Mouse (Mus musculus): ENCODE data around the gene Ccdc153. TPM values are rescaled to one million over a fixed set of nuclear protein-coding genes. Genes with fewer than 3 reads are reported as not detected.

Gene Ccdc153
- total RNA-seq, 2 experiments from 2014 or later, result 1.7 TPM; not detected in 1

- peak; percentile 51 to 80 for DNase-seq
Observed at GRCm38 (mm10) chr9:44239447-44239846, 1.0 kb upstream of the Ccdc153 start.

GRCm38 (mm10) chr9:44240911-44241310 lies 435 bp downstream of the Ccdc153 start:
- DNase-seq, result no peak

GRCm38 (mm10) chr9:44241418-44241817 lies 942 bp downstream of the Ccdc153 start:
- DNase-seq, result no peak

- no peak for DNase-seq
Observed at GRCm38 (mm10) chr9:44243621-44244020, 3.1 kb downstream of the Ccdc153 start.

- no peak for DNase-seq
Observed at GRCm38 (mm10) chr9:44247907-44248306, 7.4 kb downstream of the Ccdc153 start.

- DNase-seq, result peak; percentile 65 to 73
Observed at GRCm38 (mm10) chr9:44249181-44250146, 9.0 kb downstream of the Ccdc153 start.

GRCm38 (mm10) chr9:44250445-44250844 lies 10.0 kb downstream of the Ccdc153 start:
- DNase-seq, result no peak

- DNase-seq, result no peak
Observed at GRCm38 (mm10) chr9:44251314-44251713, 10.8 kb downstream of the Ccdc153 start, which contains the start of gene Pdzd3. Pdzd3 (minus strand) TSS chr9:44251471.

GRCm38 (mm10) chr9:44253441-44253840 lies 13.0 kb downstream of the Ccdc153 start:
- no peak for DNase-seq

GRCm38 (mm10) chr9:44254508-44255135 lies 14.1 kb downstream of the Ccdc153 start:
- DNase-seq, result no peak

GRCm38 (mm10) chr9:44255136-44255521 lies 14.7 kb downstream of the Ccdc153 start:
- no peak for DNase-seq

GRCm38 (mm10) chr9:44256213-44256612 lies 15.7 kb downstream of the Ccdc153 start:
- no peak for DNase-seq

- no peak for DNase-seq
Observed at GRCm38 (mm10) chr9:44259014-44259413, 18.5 kb downstream of the Ccdc153 start.

GRCm38 (mm10) chr9:44261388-44261787 lies 20.9 kb downstream of the Ccdc153 start:
- DNase-seq, result no peak

- peak in 1 of 2 experiments; percentile 15 for DNase-seq
Observed at GRCm38 (mm10) chr9:44266478-44267226, 26.2 kb downstream of the Ccdc153 start.

- peak; percentile 29 to 63 for DNase-seq
Observed at GRCm38 (mm10) chr9:44267319-44268026, 27.0 kb downstream of the Ccdc153 start.

GRCm38 (mm10) chr9:44268027-44268360 lies 27.5 kb downstream of the Ccdc153 start:
- peak; percentile 92 for DNase-seq

- DNase-seq, result peak in 1 of 2 experiments; percentile 24
Observed at GRCm38 (mm10) chr9:44268432-44268831, 28.0 kb downstream of the Ccdc153 start, which contains the start of gene Nlrx1. Nlrx1 (minus strand) TSS chr9:44268599.

GRCm38 (mm10) chr9:44269077-44269476 lies 28.6 kb downstream of the Ccdc153 start:
- DNase-seq, result peak; percentile 32 to 68

GRCm38 (mm10) chr9:44269973-44270372 lies 29.5 kb downstream of the Ccdc153 start:
- no peak for DNase-seq

- DNase-seq, result no peak
Observed at GRCm38 (mm10) chr9:44283183-44283582, 42.7 kb downstream of the Ccdc153 start.
